Mouse (Mus musculus): ENCODE measurements around the gene Irf6.

GRCm38 (mm10) chr1:193153561-193153960 lies 650 bp downstream of the Irf6 start:
- TF ChIP-seq CTCF (conservative IDR thresholded peaks at IDR 0.05; ENCODE audit: low read length) (no peak), NANOG (IDR thresholded peaks at IDR 0.05; ENCODE audit: borderline replicate concordance, low read length) (no peak)

All from E14TG2a.4 (cell line).